Mouse (Mus musculus): Measurements from ENCODE around the gene Rasgef1a. TPM values are rescaled to one million over a fixed set of nuclear protein-coding genes. Genes with fewer than 3 reads are reported as not detected.

Gene Rasgef1a
- polyA plus RNA-seq, 1 experiment from 2014 or later, result 6.5 TPM

- H3K27me3 ChIP-seq (replicated peaks; ENCODE audit: control insufficient read depth, insufficient read depth, low read length), result no peaks in the 10 kb centered on the region; the same call in 1 of the 2 replicates
- peaks cover 21% of the 10 kb centered on the region for H3K4me1 ChIP-seq (ENCODE audit: control insufficient read depth, insufficient read depth, low read depth, low read length)
- no peaks in the 10 kb centered on the region for H3K36me3 ChIP-seq (ENCODE audit: control insufficient read depth, insufficient read depth, low read length)
- no peak overlapping the region for H3K4me2 ChIP-seq (ENCODE audit: low read length)
- H3K27ac ChIP-seq (ENCODE audit: low read depth, low read length), result no peak overlapping the region
- no peak overlapping the region for H3K4me3 ChIP-seq (ENCODE audit: low read length)
- no peak overlapping the region for H3K9ac ChIP-seq (ENCODE audit: low read depth, low read length)
- no peaks in the 10 kb centered on the region for H3K9me3 ChIP-seq (ENCODE audit: control insufficient read depth, low read length)
- no peak for ATAC-seq
- WGBS, result 72% methylated on average over 5 of the region's 5 CpGs
Observed at GRCm38 (mm10) chr6:118063266-118063665, 52.0 kb downstream of the Rasgef1a start.

- H3K9me3 ChIP-seq (ENCODE audit: control insufficient read depth, low read length), result no peaks in the 10 kb centered on the region
- peak overlapping the region; percentile 75 for H3K9ac ChIP-seq (ENCODE audit: low read depth, low read length)
- H3K4me2 ChIP-seq (ENCODE audit: low read length), result peak overlapping the region; percentile 100
- H3K27me3 ChIP-seq (replicated peaks; ENCODE audit: control insufficient read depth, insufficient read depth, low read length), result no peaks in the 10 kb centered on the region; the same call in 1 of the 2 replicates
- WGBS, result 10% methylated on average over 7 of the region's 7 CpGs
- no peaks in the 10 kb centered on the region for H3K36me3 ChIP-seq (ENCODE audit: control insufficient read depth, insufficient read depth, low read length)
- no peak overlapping the region; the same call in 1 of the 2 replicates for H3K4me3 ChIP-seq (ENCODE audit: low read length)
- H3K27ac ChIP-seq (ENCODE audit: low read depth, low read length), result no peak overlapping the region
- peak; percentile 53; the same call in 1 of the 2 replicates for ATAC-seq
- H3K4me1 ChIP-seq (ENCODE audit: control insufficient read depth, insufficient read depth, low read depth, low read length), result peaks cover 23% of the 10 kb centered on the region
Observed at GRCm38 (mm10) chr6:118064968-118065530, 53.8 kb downstream of the Rasgef1a start.

GRCm38 (mm10) chr6:118065837-118066198 is 54.6 kb downstream of the Rasgef1a start:
- peak overlapping the region; percentile 75 for H3K9ac ChIP-seq (ENCODE audit: low read depth, low read length)
- 0% methylated on average over 12 of the region's 12 CpGs for WGBS
- peaks cover 26% of the 10 kb centered on the region for H3K4me1 ChIP-seq (ENCODE audit: control insufficient read depth, insufficient read depth, low read depth, low read length)
- H3K27me3 ChIP-seq (replicated peaks; ENCODE audit: control insufficient read depth, insufficient read depth, low read length), result no peaks in the 10 kb centered on the region; the same call in 1 of the 2 replicates
- peak overlapping the region; percentile 100 for H3K4me2 ChIP-seq (ENCODE audit: low read length)
- H3K27ac ChIP-seq (ENCODE audit: low read depth, low read length), result peak overlapping the region; percentile 29; the same call in 1 of the 2 replicates
- peak; percentile 53 for ATAC-seq
- H3K4me3 ChIP-seq (ENCODE audit: low read length), result peak overlapping the region; percentile 56
- no peaks in the 10 kb centered on the region for H3K9me3 ChIP-seq (ENCODE audit: control insufficient read depth, low read length)
- no peaks in the 10 kb centered on the region for H3K36me3 ChIP-seq (ENCODE audit: control insufficient read depth, insufficient read depth, low read length)

- peak overlapping the region; percentile 56 for H3K4me3 ChIP-seq (ENCODE audit: low read length)
- H3K27me3 ChIP-seq (replicated peaks; ENCODE audit: control insufficient read depth, insufficient read depth, low read length), result no peaks in the 10 kb centered on the region; the same call in 1 of the 2 replicates
- peak overlapping the region; percentile 100 for H3K4me2 ChIP-seq (ENCODE audit: low read length)
- peaks cover 26% of the 10 kb centered on the region for H3K4me1 ChIP-seq (ENCODE audit: control insufficient read depth, insufficient read depth, low read depth, low read length)
- H3K27ac ChIP-seq (ENCODE audit: low read depth, low read length), result no peak overlapping the region; the same call in 1 of the 2 replicates
- 3% methylated on average over 40 of the region's 40 CpGs for WGBS
- no peaks in the 10 kb centered on the region for H3K9me3 ChIP-seq (ENCODE audit: control insufficient read depth, low read length)
- H3K9ac ChIP-seq (ENCODE audit: low read depth, low read length), result peak overlapping the region; percentile 75
- ATAC-seq, result peak; percentile 61
- H3K36me3 ChIP-seq (ENCODE audit: control insufficient read depth, insufficient read depth, low read length), result no peaks in the 10 kb centered on the region
Observed at GRCm38 (mm10) chr6:118066199-118067081, 55.2 kb downstream of the Rasgef1a start.

GRCm38 (mm10) chr6:118067720-118068119 is 56.5 kb downstream of the Rasgef1a start:
- Histone ChIP-seq H3K4me2 (ENCODE audit: low read length) (no peak overlapping the region), H3K9me3 (ENCODE audit: control insufficient read depth, low read length) (no peaks in the 10 kb centered on the region), H3K4me1 (ENCODE audit: control insufficient read depth, insufficient read depth, low read depth, low read length) (peaks cover 26% of the 10 kb centered on the region), H3K4me3 (ENCODE audit: low read length) (no peak overlapping the region), H3K27ac (ENCODE audit: low read depth, low read length) (no peak overlapping the region), H3K9ac (ENCODE audit: low read depth, low read length) (no peak overlapping the region), H3K36me3 (ENCODE audit: control insufficient read depth, insufficient read depth, low read length) (no peaks in the 10 kb centered on the region), H3K27me3 (replicated peaks; ENCODE audit: control insufficient read depth, insufficient read depth, low read length) (no peaks in the 10 kb centered on the region; the same call in 1 of the 2 replicates)
- no peak for ATAC-seq
- WGBS, result 74% methylated on average over 7 of the region's 7 CpGs

GRCm38 (mm10) chr6:118070321-118071012 is 59.2 kb downstream of the Rasgef1a start:
- H3K36me3 ChIP-seq (ENCODE audit: control insufficient read depth, insufficient read depth, low read length), result no peaks in the 10 kb centered on the region
- no peak overlapping the region for H3K9ac ChIP-seq (ENCODE audit: low read depth, low read length)
- H3K4me2 ChIP-seq (ENCODE audit: low read length), result no peak overlapping the region
- H3K27ac ChIP-seq (ENCODE audit: low read depth, low read length), result no peak overlapping the region
- ATAC-seq, result no peak
- peaks cover 29% of the 10 kb centered on the region for H3K4me1 ChIP-seq (ENCODE audit: control insufficient read depth, insufficient read depth, low read depth, low read length)
- 68% methylated on average over 5 of the region's 5 CpGs for WGBS
- no peaks in the 10 kb centered on the region for H3K9me3 ChIP-seq (ENCODE audit: control insufficient read depth, low read length)
- no peaks in the 10 kb centered on the region for H3K27me3 ChIP-seq (replicated peaks; ENCODE audit: control insufficient read depth, insufficient read depth, low read length)
- H3K4me3 ChIP-seq (ENCODE audit: low read length), result no peak overlapping the region

GRCm38 (mm10) chr6:118071013-118071350 is 59.7 kb downstream of the Rasgef1a start:
- peaks cover 24% of the 10 kb centered on the region for H3K4me1 ChIP-seq (ENCODE audit: control insufficient read depth, insufficient read depth, low read depth, low read length)
- H3K9me3 ChIP-seq (ENCODE audit: control insufficient read depth, low read length), result no peaks in the 10 kb centered on the region
- ATAC-seq, result no peak
- no peaks in the 10 kb centered on the region for H3K27me3 ChIP-seq (replicated peaks; ENCODE audit: control insufficient read depth, insufficient read depth, low read length)
- H3K27ac ChIP-seq (ENCODE audit: low read depth, low read length), result no peak overlapping the region
- H3K4me2 ChIP-seq (ENCODE audit: low read length), result no peak overlapping the region
- H3K4me3 ChIP-seq (ENCODE audit: low read length), result no peak overlapping the region
- no peak overlapping the region for H3K9ac ChIP-seq (ENCODE audit: low read depth, low read length)
- H3K36me3 ChIP-seq (ENCODE audit: control insufficient read depth, insufficient read depth, low read length), result no peaks in the 10 kb centered on the region
- 91% methylated on average over 4 of the region's 4 CpGs for WGBS

- ATAC-seq, result no peak
- Histone ChIP-seq H3K4me2 (ENCODE audit: low read length) (no peak overlapping the region), H3K4me3 (ENCODE audit: low read length) (no peak overlapping the region), H3K27ac (ENCODE audit: low read depth, low read length) (no peak overlapping the region), H3K4me1 (ENCODE audit: control insufficient read depth, insufficient read depth, low read depth, low read length) (peaks cover 20% of the 10 kb centered on the region), H3K9me3 (ENCODE audit: control insufficient read depth, low read length) (no peaks in the 10 kb centered on the region), H3K27me3 (replicated peaks; ENCODE audit: control insufficient read depth, insufficient read depth, low read length) (no peaks in the 10 kb centered on the region), H3K9ac (ENCODE audit: low read depth, low read length) (no peak overlapping the region), H3K36me3 (ENCODE audit: control insufficient read depth, insufficient read depth, low read length) (no peaks in the 10 kb centered on the region)
- 56% methylated on average over 3 of the region's 3 CpGs for WGBS
Observed at GRCm38 (mm10) chr6:118071416-118071815, 60.2 kb downstream of the Rasgef1a start.

- Histone ChIP-seq H3K27me3 (replicated peaks; ENCODE audit: control insufficient read depth, insufficient read depth, low read length) (no peaks in the 10 kb centered on the region), H3K4me2 (ENCODE audit: low read length) (no peak overlapping the region), H3K27ac (ENCODE audit: low read depth, low read length) (no peak overlapping the region), H3K4me3 (ENCODE audit: low read length) (no peak overlapping the region), H3K9me3 (ENCODE audit: control insufficient read depth, low read length) (no peaks in the 10 kb centered on the region), H3K36me3 (ENCODE audit: control insufficient read depth, insufficient read depth, low read length) (no peaks in the 10 kb centered on the region), H3K9ac (ENCODE audit: low read depth, low read length) (no peak overlapping the region), H3K4me1 (ENCODE audit: control insufficient read depth, insufficient read depth, low read depth, low read length) (peaks cover 12% of the 10 kb centered on the region)
- ATAC-seq, result peak; percentile 22; the same call in 1 of the 2 replicates
- WGBS, result 91% methylated on average over 1 of the region's 1 CpGs
Observed at GRCm38 (mm10) chr6:118072176-118072575, 60.9 kb downstream of the Rasgef1a start.

All from hindbrain, embryonic 16.5 days (tissue).